Mouse (Mus musculus) left cerebral cortex, postnatal 10 days (tissue): Measurements from ENCODE around the gene Cux1. TPM values are rescaled to one million over a fixed set of nuclear protein-coding genes. Genes with fewer than 3 reads are reported as not detected.

Experiments used
- DNase-seq, 2 experiments: peaks; one replicate each; pipeline ENCODE4 v3.0.0; 2021 to 2022; ENCODE audit warnings: low spot score in 2 of 2, mixed read lengths in 1 of 2; ENCODE audit errors: extremely low spot score in 1 of 2
- intact Hi-C: fragments of 180-260 bp; cut with DNase I; formaldehyde crosslinking; loops from one replicate; pipeline ENCODE4 v1.15.1; 2025
- total RNA-seq, 2 experiments: library from RNA; stranded (reverse); gene quantifications; 2 replicates each; pipeline ENCODE4 v1.2.3; 2021

Gene Cux1
- 100 to 1,000 TPM; 127 to 133 TPM for total RNA-seq

DNA sequence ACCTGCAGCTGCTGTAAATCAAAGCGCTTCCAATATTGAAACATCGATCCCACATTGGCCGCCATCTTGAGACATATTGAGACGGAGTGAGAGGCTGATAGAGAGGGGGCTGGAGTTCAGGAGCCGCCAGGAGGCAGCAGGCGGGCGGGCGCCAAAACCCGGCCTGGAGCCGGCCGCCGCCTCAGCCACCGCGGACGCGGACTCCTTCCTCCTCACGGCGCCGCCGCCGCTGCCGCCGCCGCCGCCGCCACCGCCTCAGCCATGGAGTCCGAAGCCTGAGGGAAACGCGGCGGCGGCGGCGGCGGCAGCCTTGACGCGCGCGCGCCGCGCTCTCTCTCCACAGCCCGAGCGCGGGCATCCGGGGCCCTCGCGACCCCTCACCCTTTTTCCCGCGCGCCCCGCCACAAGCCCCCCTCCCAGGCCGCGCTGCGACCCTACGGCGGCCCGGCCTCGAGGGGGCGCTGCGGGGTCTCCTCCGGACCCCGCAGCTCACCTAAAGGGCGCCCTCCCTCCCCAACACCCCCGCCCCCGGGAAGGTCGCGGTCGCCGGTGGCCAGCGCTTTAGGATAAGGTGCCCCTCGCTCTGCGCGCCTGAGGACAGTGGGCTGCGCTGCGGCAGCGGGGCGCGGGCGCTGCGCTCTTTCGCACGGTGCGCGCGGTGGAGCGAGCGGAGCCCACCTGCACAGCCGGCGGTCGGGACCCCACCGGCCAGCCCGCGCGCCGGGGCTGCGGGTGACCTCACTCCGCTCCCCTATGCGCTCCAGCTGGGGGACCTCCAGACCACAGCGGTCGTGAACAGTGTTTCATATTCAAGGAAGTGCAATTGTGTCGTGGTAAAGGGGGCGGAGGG, at the start of gene Cux1:
Gene Cux1 (minus strand): TSS at position 315 of the 850 bp plus-strand sequence.
- peak; percentile 77 to 92 for DNase-seq
- intact Hi-C loops = loop anchor here (2.0 to 10.0 kb wide), 4 partner anchors 55 to 280 kb away; no protein-coding TSS in a partner anchor

DNA sequence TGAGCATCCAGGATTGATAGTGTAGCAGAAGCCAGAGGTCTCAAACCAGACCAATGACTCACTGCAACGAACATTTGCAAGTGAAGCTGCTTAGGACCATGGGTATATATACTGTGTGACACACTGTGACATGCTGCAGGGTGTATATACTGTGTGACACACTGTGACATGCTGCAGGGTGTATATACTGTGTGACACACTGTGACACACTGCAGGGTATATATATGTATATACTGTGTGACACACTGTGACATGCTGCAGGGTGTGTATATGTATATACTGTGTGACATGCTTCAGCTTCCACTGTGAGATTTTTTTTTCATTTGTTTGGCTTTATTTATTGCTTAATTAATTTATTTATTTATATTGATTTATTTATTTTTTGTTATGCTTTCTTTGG, 45.1 kb upstream of the Cux1 start:
- no peak for DNase-seq
- intact Hi-C loops = no loop called here

DNA sequence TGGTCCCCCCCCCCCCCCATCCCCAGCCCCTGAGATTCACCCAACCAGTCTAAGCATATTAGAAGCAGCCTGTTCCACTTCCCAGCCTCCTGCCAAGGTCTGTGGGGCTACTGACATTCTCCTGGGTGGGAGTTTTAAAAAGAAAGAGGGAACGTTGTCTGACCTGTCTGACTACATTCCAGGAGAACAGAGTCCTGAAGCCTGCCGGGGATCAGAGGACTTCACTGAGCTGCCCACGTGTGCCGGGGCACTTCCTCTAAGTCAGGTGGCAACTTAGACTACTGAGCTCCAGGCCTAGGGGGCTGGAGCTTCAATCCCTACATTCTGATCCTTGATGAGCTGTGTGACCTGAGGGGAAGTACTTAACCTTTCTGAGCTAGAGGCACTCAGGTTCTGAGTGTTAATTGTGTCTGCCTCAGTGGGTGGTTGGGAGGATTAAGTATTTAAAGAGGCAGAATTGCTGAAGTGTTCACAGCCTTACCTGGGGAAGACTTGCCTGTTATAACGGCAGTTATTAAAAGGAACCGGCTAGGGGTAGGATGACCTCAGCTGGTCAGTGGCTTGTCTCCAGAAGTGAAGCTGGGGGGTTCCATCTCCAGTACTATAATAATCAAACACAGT, 41.6 kb upstream of the Cux1 start:
- intact Hi-C loops = no loop called here

DNA sequence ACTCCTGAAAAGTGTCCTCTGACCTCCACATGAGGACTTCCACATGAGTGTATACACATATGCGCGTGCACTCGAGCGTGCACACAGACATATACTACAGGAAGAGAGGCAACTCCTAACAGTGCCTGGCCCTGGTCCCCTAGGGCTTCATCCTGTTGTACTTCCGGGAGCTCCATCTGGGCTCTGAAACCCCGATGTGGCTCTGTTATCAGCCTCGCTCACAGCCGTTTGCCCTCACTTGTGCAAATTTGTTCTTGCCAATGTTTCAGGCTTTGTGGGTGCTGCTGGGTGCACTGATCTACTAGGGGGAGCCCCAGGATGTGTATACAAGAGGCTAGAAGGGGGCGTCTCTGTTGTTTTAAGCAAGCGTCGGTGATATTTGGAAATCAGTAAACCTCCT, 37.9 kb upstream of the Cux1 start:
- intact Hi-C loops = no loop called here
- DNase-seq = no peak

More for the DNA sequence above, 41.6 kb upstream of the Cux1 start:
- no peak for DNase-seq

DNA sequence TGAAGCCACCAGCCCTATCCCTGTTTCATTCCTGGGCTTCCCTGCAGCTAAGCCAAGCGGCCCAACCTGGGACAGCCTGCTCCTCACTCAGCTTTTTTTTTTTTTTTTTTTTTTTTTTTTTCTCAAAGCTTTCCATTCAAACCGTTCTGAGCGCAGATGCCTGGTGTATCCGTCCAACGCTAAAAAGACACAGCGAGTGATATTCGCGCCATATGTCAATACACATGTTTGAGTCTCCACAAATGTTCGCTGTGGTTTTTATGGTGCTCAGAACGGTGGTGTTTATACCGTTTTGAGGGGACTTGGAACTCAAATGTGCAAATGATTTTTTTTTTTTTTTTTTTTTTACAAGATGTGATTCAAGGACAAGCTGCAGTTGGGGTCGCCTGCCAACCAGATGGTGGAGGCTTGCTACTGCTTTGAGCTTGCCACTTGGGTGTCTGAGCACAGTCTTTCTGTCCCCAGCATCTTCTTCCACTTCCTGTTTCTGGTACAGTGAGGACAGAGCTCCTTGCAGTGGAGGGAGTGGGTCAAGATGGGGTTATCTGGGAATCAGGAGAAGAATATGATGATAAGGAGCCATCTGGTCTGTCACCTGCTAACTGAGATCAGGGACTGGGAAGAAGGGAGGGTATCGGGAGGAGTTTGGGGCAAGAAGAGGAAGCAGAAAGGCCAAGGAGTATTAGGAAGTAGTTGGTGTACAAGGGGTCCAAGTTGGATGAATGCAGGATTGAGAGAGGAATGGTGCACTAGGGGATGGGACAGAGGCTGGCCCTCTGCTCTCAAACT, 36.1 kb upstream of the Cux1 start:
- intact Hi-C loops = no loop called here
- peak in 1 of 2 experiments; percentile 78 for DNase-seq

DNA sequence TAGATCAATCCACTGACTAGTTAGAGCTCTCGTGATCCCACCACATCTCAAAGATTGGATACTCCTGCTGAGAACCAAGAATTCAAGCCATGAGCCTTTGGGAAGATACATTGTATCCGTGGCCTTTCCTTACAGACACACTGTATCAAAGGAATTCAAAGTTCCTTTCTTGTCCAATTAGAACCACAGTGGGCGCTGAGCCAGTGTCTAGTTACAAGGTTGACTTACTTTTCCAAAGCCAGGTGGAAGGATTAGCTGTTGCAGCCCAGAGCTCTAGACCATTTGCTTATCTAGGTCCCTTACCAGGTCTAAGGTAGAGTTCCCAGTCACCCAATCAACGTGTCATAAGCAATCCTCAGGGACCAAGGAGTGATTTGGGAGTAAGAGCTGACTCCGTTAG, 33.2 kb upstream of the Cux1 start:
- intact Hi-C loops = no loop called here
- no peak for DNase-seq

DNA sequence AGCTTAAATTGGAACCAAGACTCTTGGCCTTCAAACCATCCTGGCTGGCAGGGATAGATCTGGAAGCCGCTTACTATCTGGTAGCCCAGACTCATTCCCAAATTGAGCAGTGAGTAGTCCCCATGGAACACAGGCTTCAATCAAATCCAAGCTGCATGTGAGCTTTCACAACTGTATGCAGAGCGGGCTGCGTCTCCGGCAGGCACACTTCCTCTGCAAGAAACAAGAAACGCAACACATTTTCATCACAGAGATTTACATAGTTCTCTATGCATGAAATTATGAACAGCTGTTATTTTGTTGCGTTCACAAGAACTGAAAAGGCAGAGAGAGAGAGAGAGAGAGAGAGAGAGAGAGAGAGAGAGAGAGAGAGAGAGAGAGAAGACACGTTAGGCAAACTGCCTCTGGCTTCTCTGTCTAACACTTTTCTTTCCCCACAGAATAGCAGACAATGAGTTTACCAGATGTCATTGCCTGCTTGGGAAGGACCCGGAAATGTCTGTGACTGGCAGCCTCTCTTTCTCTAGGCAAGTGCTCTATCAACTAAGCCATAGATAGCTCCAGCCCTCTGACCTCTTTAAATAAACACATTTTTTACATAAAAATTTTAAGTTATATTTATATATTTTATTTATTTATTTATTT, 27.7 kb upstream of the Cux1 start:
- no peak for DNase-seq
- intact Hi-C loops = no loop called here

DNA sequence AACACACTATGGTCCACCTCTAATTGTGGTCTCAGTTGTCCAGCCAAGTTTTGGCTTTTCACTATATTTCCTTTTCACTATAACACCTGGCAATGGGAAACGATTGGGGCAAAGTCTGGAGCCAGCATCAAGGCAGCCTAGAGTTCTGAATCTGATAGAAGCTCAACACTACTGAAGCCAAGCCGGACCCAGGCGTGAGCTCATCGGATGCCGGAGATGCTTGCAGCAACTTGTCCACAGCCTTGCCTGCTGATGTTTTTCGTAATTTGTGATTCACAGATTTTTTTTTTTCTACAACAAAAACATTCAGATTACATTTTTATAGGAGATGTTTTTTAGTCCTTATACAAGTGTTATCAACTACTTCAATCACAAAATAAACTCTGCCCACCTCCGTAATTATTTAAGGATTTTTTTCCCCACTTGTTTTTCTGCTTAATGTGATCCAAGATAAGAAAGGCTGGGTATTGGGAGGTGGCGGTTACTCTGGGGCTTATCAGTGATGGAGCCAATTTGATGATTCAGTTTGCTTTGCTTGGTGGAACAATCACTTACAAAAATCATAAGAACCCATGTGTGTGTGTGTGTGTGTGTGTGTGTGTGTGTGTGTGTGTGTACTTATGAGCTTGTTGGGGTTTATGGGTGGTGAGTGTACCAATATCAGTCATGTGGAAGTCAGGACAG, 24.7 kb upstream of the Cux1 start:
- intact Hi-C loops = no loop called here
- no peak for DNase-seq

DNA sequence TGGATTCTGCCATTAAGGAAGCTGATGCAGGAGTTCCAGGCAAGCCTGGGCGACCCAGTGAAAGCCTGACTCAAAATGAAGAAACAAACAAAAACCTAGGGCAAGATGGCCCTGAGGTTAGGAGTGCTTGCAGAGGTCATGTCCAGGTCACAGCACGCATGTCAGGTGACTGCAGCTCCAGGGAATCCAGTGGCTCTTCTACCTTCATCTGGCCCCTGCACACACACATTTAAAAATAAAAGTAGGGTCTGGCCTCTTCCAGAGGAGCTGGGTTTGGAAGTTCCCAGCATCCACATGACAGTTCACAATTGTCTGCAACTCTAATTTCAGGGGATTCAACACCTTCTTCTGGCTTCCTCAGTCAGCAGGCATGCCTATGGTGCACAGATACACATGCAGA, 21.7 kb upstream of the Cux1 start:
- no peak for DNase-seq
- intact Hi-C loops = no loop called here

DNA sequence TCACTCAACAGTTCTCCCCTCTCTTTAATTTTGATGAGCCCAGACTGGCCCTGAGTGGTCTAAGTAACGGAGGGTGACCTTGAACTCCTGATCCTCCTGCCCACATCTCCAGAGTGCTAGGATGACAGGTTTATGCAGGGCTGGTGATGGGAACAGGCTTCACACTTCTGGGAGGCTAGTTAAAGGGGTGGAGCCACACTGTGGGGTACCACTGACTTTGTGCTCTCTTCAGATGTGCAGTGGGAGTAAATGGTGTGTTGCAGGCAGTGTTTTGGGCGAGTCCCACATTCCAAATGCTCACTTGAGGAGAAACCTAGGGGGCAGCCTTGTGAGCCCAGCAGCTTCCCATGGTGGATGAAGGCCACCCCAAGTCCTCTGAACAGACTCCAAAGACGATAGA, 21.2 kb upstream of the Cux1 start:
- intact Hi-C loops = no loop called here
- no peak for DNase-seq

DNA sequence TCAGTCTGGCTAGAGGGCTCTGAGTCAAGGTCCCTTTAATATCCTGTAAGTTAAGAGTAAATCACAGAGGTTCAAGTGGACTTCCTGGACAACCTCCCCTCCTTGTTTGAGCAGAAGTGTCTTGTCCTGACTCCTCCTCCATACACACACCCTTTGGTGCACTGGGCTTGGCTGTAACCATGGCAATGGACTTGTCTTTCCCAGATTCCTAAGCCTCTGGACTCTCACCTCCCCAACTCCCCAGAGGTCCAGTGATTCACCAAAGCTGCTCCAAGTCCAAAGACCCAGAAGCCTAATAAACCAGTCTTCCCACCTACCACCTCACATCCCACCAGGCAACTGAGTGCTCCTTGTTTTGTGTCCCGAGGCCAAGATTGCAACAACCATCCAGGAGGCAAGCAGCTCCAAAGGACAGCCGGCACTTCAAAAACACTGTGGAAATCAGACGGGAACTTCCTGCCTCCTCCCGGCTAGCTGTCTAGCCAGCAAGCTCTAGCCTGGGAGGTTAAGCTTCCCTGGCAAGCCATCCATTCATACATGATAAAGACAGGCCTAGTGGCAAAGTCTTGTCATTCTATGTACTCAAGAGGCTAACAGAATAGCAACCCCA, 17.5 kb upstream of the Cux1 start:
- intact Hi-C loops = no loop called here

DNA sequence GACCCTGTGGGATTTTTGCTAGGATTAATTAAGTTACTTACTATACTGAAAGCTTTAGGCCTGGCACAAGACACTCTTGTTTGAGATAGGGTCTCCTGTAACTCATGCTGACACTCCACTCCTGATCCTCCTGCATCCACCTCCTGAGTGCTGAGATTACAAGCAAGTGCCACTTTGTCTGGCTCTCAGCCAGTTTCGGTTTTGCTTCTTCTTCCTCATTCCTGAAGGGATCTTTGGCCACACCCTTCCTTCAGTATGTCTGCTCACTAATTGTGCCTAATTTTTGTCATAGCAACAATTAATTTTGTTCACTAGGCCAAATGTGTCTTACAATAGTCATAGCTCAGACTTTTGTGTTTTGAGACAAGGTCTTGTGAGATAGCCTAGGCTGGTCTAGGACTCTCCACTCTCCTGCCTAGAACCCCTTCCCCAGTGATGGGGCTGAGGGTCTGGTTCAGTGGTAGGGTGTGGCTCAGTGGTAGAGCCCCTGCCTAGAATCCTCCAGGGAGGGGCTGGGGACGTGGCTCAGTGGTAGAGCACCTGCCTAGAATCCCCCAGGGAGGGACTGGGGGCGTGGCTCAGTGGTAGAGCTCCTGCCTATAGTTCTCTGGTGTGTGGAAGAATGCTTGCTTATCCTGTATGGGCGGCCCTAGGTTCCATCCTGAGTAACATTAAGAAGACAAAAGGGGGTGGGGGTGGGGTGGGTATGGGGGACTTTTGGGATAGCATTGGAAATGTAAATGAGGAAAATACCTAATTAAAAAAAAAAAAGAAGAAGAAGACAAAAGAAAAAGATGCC, 16.6 kb upstream of the Cux1 start:
- intact Hi-C loops = no loop called here
- peak in 1 of 2 experiments; percentile 32 for DNase-seq

More for the DNA sequence above, 17.5 kb upstream of the Cux1 start:
- DNase-seq = peak in 1 of 2 experiments; percentile 30

DNA sequence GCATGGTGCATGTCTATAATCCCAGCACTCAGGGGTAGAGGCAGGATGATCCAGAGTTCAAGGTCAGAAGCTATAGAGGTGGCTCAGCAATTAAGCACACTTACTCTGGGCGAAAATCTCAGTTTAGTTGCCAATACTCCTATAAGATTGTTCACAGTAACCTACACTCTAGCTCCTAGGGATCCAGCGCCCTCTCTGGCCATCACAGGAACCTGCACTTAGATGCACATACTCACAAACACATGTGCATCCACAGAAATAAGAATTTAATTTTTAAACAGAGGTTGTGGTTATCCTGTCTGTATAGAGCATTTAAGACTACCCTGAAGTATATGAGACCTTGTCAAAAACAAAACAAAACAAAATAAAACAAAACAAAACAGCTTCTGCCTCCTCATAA, 16.0 kb upstream of the Cux1 start:
- intact Hi-C loops = no loop called here
- DNase-seq = no peak

DNA sequence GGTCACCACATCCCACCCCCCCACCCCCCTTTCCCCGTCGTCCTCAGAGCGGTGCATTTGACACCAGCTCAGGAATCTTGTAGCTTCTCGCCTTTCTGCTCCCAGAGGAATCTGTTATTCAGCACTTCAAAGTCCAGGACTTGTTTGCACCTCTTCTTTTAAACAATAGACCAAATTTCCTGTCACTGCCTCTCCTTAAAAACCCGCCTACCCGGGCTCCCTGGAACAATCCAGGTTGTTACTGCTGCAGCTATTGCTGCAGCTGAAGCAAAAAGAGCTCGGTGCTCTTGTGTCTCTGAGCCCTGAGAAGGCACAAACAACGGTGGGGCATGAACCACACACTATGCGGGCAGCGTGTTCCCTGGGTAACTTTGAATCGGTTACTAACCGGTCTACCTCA, 14.9 kb upstream of the Cux1 start:
- intact Hi-C loops = no loop called here

DNA sequence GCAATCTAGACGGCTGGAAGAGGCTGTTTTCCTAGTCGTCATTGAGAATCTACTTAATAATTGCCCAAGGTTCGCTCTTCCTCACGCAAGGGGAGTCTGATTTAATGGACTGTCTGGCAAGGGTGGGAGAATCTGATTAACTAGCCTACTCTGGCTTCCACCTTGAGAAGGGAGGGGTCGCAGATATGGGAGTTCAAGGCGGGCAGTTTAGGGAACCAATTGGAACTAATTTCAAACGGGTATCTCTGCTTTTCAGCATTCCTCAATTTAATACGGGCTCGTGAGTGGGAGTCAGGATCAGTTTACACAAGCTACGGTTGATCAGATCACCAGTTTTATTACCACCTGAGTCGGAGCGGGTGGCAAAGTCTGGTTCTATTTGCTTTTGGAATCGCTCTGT, 14.3 kb upstream of the Cux1 start:
- intact Hi-C loops = no loop called here
- no peak for DNase-seq

More for the DNA sequence above, 14.9 kb upstream of the Cux1 start:
- DNase-seq = no peak

DNA sequence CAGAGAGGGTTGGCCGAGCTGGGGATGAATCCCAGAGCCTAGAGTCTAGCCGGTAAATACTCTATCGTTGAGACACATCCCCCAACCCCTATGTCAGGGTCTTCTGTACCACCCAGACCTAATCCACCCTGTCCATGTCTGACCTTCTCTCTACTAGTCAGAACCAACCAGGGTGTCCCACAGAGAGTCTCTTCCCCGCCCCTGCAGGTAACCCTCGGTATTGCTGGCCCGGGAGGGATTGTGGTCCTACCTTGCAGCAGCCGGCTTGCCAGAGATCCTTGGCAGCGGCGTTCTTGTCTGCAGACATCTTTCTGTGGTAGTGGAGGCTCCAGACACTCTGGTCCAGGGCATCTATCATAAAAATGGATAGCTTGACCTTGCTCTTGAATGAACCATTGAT, 13.9 kb upstream of the Cux1 start:
- intact Hi-C loops = no loop called here
- DNase-seq = peak in 1 of 2 experiments; percentile 68

DNA sequence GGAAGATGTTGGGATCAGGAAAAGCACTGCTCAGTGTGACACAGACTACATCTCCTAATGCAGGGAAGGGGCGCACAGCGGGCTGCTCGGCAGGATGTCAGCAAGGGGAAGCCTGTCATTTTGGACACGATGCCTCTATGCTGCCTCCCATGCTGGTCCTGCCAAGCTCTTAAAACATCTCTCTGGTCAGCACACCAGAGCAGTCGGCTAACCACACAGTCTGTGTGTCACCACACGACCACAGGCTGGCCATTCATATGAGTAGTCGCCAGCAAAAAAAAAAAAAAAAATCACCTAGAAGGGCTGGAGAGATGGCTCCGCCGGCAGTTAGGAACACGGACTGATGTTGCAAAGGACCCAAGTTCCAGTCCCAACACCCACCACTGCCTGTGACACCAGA, 10.9 kb upstream of the Cux1 start:
- DNase-seq = no peak
- intact Hi-C loops = no loop called here
